Mouse (Mus musculus): Measurements from ENCODE around the gene Gm20696. TPM values are rescaled to one million over a fixed set of nuclear protein-coding genes. Genes with fewer than 3 reads are reported as not detected.

Gm20696 gene
- polyA plus RNA-seq, 1 experiment from 2014 or later: 1.4 TPM

DNA sequence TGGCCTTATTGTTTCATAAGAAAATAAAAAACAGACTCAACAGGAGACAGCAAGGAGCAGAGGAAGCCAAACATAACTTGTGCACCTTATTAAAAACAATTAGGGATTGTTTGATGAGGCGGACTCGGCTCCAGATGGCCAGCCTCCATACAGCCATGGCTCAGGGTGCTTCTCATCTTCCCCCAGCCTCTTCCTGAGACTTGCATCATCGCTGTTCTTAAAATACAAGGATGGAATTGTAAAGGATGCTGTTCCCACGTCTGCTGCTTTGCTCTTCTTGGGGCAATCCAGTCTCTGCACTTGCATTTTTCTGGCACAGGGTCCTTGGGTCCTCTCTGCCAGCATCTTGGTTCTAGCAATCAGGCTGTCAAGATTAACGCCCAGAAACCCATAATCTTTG is 94.5 kb downstream of the Gm20696 start:
- Histone ChIP-seq H3K36me3 (ENCODE audit: control insufficient read depth, insufficient read depth, low read length) (no peaks in the 10 kb centered on the region), H3K27ac (replicated peaks) (no peak overlapping the region), H3K4me1 (replicated peaks; ENCODE audit: control insufficient read depth, insufficient read depth) (no peaks in the 10 kb centered on the region), H3K4me3 (ENCODE audit: low read depth, low read length) (no peak overlapping the region), H3K9ac (ENCODE audit: low read length) (no peak overlapping the region), H3K9me3 (ENCODE audit: control insufficient read depth, low read length) (no peaks in the 10 kb centered on the region), H3K4me2 (replicated peaks; ENCODE audit: low read depth) (no peak overlapping the region), H3K27me3 (ENCODE audit: control insufficient read depth, insufficient read depth, low read length) (no peaks in the 10 kb centered on the region)
- no peak for DNase-seq (ENCODE audit: low spot score)
- no peak for TF ChIP-seq CTCF (IDR thresholded peaks at IDR 0.05; ENCODE audit: low read depth)
- TF ChIP-seq EP300 (optimal IDR thresholded peaks at IDR 0.05): no peak
- no peak for ATAC-seq (ENCODE audit: low FRiP score, low TSS enrichment)
- 71% methylated on average over 5 of the region's 5 CpGs for WGBS

- Histone ChIP-seq H3K4me3 (ENCODE audit: low read depth, low read length) (no peak overlapping the region), H3K4me2 (replicated peaks; ENCODE audit: low read depth) (no peak overlapping the region), H3K27ac (replicated peaks) (no peak overlapping the region), H3K27me3 (ENCODE audit: control insufficient read depth, insufficient read depth, low read length) (no peaks in the 10 kb centered on the region), H3K9me3 (ENCODE audit: control insufficient read depth, low read length) (no peaks in the 10 kb centered on the region), H3K36me3 (ENCODE audit: control insufficient read depth, insufficient read depth, low read length) (no peaks in the 10 kb centered on the region), H3K9ac (ENCODE audit: low read length) (no peak overlapping the region), H3K4me1 (replicated peaks; ENCODE audit: control insufficient read depth, insufficient read depth) (no peaks in the 10 kb centered on the region)
- 66% methylated on average over 8 of the region's 8 CpGs for WGBS
- ATAC-seq (ENCODE audit: low FRiP score, low TSS enrichment) (no peak), DNase-seq (ENCODE audit: low spot score) (no peak)
- TF ChIP-seq CTCF (IDR thresholded peaks at IDR 0.05; ENCODE audit: low read depth) (no peak), EP300 (optimal IDR thresholded peaks at IDR 0.05) (no peak)
Observed at GRCm38 (mm10) chr6:99566921-99567320, 99.7 kb downstream of the Gm20696 start.

DNA sequence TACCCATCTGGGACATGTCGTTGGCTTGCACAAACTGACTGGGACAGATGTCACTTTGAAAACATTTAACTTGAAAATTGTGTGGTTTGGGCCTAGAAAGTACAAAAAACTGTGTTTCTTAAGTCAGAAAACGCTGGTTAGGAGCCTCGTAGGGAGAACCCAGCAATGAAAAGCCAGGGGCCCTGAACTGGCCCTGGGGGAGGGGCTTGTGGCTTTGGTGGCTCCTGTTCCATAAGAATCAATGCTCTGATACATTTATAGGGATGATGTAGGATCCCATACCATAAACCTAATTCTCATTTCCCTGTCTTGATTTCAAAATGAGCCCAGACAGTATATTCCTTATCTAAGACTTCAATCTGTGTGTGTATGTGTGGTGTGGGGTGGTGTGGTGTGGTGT is 101.8 kb downstream of the Gm20696 start:
- no peaks in the 10 kb centered on the region for H3K36me3 ChIP-seq (ENCODE audit: control insufficient read depth, insufficient read depth, low read length)
- TF ChIP-seq EP300 (optimal IDR thresholded peaks at IDR 0.05): no peak
- H3K4me3 ChIP-seq (ENCODE audit: low read depth, low read length): no peak overlapping the region
- H3K27me3 ChIP-seq (ENCODE audit: control insufficient read depth, insufficient read depth, low read length): no peaks in the 10 kb centered on the region
- H3K27ac ChIP-seq (replicated peaks): no peak overlapping the region
- H3K4me2 ChIP-seq (replicated peaks; ENCODE audit: low read depth): no peak overlapping the region
- WGBS: 83% methylated on average over 3 of the region's 3 CpGs
- no peak for ATAC-seq (ENCODE audit: low FRiP score, low TSS enrichment)
- no peaks in the 10 kb centered on the region for H3K9me3 ChIP-seq (ENCODE audit: control insufficient read depth, low read length)
- DNase-seq (ENCODE audit: low spot score): no peak
- no peaks in the 10 kb centered on the region for H3K4me1 ChIP-seq (replicated peaks; ENCODE audit: control insufficient read depth, insufficient read depth)
- H3K9ac ChIP-seq (ENCODE audit: low read length): no peak overlapping the region

DNA sequence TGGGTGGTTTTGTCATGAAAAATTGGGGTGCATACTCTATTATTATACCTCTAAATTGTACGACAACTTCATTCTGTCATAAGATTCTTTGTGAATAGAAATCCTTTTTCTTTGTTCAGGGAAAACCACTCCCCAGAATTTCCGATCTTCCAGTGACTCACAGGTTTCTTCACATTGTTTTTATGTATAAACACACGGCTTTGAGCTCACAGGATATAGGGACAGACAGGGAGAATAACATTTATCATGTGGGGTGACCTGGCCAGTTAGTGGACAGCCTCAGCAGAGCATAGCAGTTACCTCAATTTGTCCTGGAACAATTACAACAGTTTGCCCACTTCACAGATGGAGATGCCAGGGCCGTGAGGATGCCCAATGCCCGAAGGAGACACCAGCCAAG is 109.6 kb downstream of the Gm20696 start:
- Histone ChIP-seq H3K4me1 (replicated peaks; ENCODE audit: control insufficient read depth, insufficient read depth) (no peaks in the 10 kb centered on the region), H3K36me3 (ENCODE audit: control insufficient read depth, insufficient read depth, low read length) (no peaks in the 10 kb centered on the region), H3K27ac (replicated peaks) (no peak overlapping the region), H3K4me2 (replicated peaks; ENCODE audit: low read depth) (no peak overlapping the region), H3K4me3 (ENCODE audit: low read depth, low read length) (no peak overlapping the region), H3K27me3 (ENCODE audit: control insufficient read depth, insufficient read depth, low read length) (no peaks in the 10 kb centered on the region), H3K9ac (ENCODE audit: low read length) (no peak overlapping the region), H3K9me3 (ENCODE audit: control insufficient read depth, low read length) (no peaks in the 10 kb centered on the region)
- ATAC-seq (ENCODE audit: low FRiP score, low TSS enrichment): no peak
- DNase-seq (ENCODE audit: low spot score): no peak
- 76% methylated on average over 5 of the region's 5 CpGs for WGBS
- TF ChIP-seq CTCF (IDR thresholded peaks at IDR 0.05; ENCODE audit: low read depth): no peak

DNA sequence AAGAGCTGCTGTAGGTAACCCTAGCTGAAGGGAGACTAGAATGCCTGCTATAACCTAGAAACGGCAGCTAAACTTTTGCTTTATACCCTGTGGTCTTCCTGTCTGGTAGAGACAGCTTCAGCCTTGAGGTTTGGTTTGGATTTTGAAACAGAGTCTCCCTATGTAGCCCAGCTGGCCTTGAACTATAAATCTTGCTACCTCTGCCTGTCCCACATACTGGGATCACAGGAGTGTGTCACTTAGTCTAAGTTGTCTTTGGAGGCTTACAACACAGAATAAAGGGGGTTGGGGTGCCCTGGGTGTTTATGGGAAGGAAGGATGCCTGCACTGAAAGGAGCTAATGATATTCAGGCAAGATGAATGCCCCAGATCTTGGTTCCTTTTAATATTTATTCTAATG is 113.8 kb downstream of the Gm20696 start:
- H3K27ac ChIP-seq (replicated peaks): no peak overlapping the region
- no peaks in the 10 kb centered on the region for H3K4me1 ChIP-seq (replicated peaks; ENCODE audit: control insufficient read depth, insufficient read depth)
- no peak overlapping the region for H3K9ac ChIP-seq (ENCODE audit: low read length)
- WGBS: 73% methylated on average over 1 of the region's 1 CpGs
- TF ChIP-seq CTCF (IDR thresholded peaks at IDR 0.05; ENCODE audit: low read depth) (no peak), EP300 (optimal IDR thresholded peaks at IDR 0.05) (no peak)
- no peak overlapping the region for H3K4me3 ChIP-seq (ENCODE audit: low read depth, low read length)
- no peak overlapping the region for H3K4me2 ChIP-seq (replicated peaks; ENCODE audit: low read depth)
- ATAC-seq (ENCODE audit: low FRiP score, low TSS enrichment): no peak
- no peaks in the 10 kb centered on the region for H3K9me3 ChIP-seq (ENCODE audit: control insufficient read depth, low read length)
- H3K27me3 ChIP-seq (ENCODE audit: control insufficient read depth, insufficient read depth, low read length): no peaks in the 10 kb centered on the region
- DNase-seq (ENCODE audit: low spot score): no peak
- no peaks in the 10 kb centered on the region for H3K36me3 ChIP-seq (ENCODE audit: control insufficient read depth, insufficient read depth, low read length)

DNA sequence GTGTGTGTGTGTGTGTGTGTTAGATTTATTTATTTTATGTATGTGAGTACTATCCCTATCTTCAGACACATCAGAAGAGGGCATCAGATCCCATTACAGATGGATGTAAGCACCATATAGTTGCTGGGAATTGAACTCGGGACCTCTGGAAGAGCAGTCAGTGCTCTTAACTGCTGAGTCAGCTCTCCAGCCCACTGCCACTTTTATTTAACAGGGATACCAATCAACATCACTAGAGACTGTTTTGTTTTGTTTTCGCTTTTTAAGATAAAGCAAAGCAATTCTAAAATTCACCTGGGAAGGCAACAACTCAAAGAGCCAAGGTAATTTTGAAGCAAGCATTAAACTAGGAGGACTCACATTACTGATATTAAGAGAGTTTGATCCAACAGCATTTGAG is 120.2 kb downstream of the Gm20696 start:
- Histone ChIP-seq H3K27me3 (ENCODE audit: control insufficient read depth, insufficient read depth, low read length) (no peaks in the 10 kb centered on the region), H3K9me3 (ENCODE audit: control insufficient read depth, low read length) (no peaks in the 10 kb centered on the region), H3K9ac (ENCODE audit: low read length) (no peak overlapping the region), H3K4me2 (replicated peaks; ENCODE audit: low read depth) (no peak overlapping the region), H3K4me3 (ENCODE audit: low read depth, low read length) (no peak overlapping the region), H3K27ac (replicated peaks) (no peak overlapping the region), H3K4me1 (replicated peaks; ENCODE audit: control insufficient read depth, insufficient read depth) (no peaks in the 10 kb centered on the region), H3K36me3 (ENCODE audit: control insufficient read depth, insufficient read depth, low read length) (no peaks in the 10 kb centered on the region)
- 93% methylated on average over 2 of the region's 2 CpGs for WGBS
- TF ChIP-seq CTCF (IDR thresholded peaks at IDR 0.05; ENCODE audit: low read depth) (no peak), EP300 (optimal IDR thresholded peaks at IDR 0.05) (no peak)
- ATAC-seq (ENCODE audit: low FRiP score, low TSS enrichment) (no peak), DNase-seq (ENCODE audit: low spot score) (no peak)
